Mouse (Mus musculus) midbrain, embryonic 14.5 days (tissue): ENCODE measurements around the gene Kazn. TPM values are rescaled to one million over a fixed set of nuclear protein-coding genes. Genes with fewer than 3 reads are reported as not detected.
A peak's percentile ranks its signal among the peaks of the same experiment; 100 is the strongest.

Experiments
- ATAC-seq: fragments of 200-750 bp; cut with Nextera tagmentation; 2 replicates; pipeline ENCODE4 v1.8.0; 2017; ENCODE audit warnings: moderate number of reproducible peaks, moderate library complexity; ENCODE audit not compliant: low FRiP score, low TSS enrichment
- DNase-seq: peaks from one replicate; pipeline ENCODE4 v3.0.0-alpha.2; 2015
- H3K27ac ChIP-seq: fragments of 300-500 bp; sonication (generic); replicated peaks from 2 replicates; pipeline ENCODE4 v1.5.1; 2014; ENCODE audit warnings: mild to moderate bottlenecking, low read depth, low read length, moderate library complexity
- H3K27me3 ChIP-seq: fragments of 300-500 bp; sonication (generic); 2 replicates; pipeline ENCODE4 v1.6.1; 2014; ENCODE audit warnings: low read length, control low read depth, mixed read lengths; ENCODE audit not compliant: control insufficient read depth, insufficient read depth
- H3K36me3 ChIP-seq: fragments of 300-500 bp; sonication (generic); 2 replicates; pipeline ENCODE4 v1.6.1; 2014; ENCODE audit warnings: low read length, control low read depth; ENCODE audit not compliant: control insufficient read depth, insufficient read depth
- H3K4me1 ChIP-seq: fragments of 300-500 bp; sonication (generic); 2 replicates; pipeline ENCODE4 v1.6.1; 2014; ENCODE audit warnings: mild to moderate bottlenecking, antibody characterized with exemption, low read length, control low read depth; ENCODE audit not compliant: control insufficient read depth, insufficient read depth
- H3K4me2 ChIP-seq: fragments of 300-500 bp; sonication (generic); 2 replicates; pipeline ENCODE4 v1.6.1; 2014; ENCODE audit warnings: mild to moderate bottlenecking, low read length, moderate library complexity
- H3K4me3 ChIP-seq: fragments of 300-500 bp; sonication (generic); replicated peaks from 2 replicates; pipeline ENCODE4 v1.5.1; 2014; ENCODE audit warnings: low read depth, low read length
- H3K9ac ChIP-seq: fragments of 300-500 bp; sonication (generic); replicated peaks from 2 replicates; pipeline ENCODE4 v1.6.1; 2014; ENCODE audit warnings: mild to moderate bottlenecking, low read length, moderate library complexity
- H3K9me3 ChIP-seq: fragments of 300-500 bp; sonication (generic); 2 replicates; pipeline ENCODE4 v1.6.1; 2016; ENCODE audit warnings: low read length, control low read depth, mixed read lengths; ENCODE audit not compliant: control insufficient read depth
- WGBS: fragments of 180-500 bp; shearing (Covaris S2); extraction: QIAGEN DNeasy Blood & Tissue Kit; methylation state at CpG from one replicate; pipeline ENCODE4 v1.1.7; 2014; 5-methylcytosine and 5-hydroxymethylcytosine counted together
- polyA plus RNA-seq: library from polyadenylated mRNA; unstranded; fragments of >200 nt; fragmentation: Nextera tagmentation; extraction: Ambion mirVana; gene quantifications from 2 replicates; pipeline ENCODE4 v1.2.1, GENCODE M21; 2014

The Kazn gene
- polyA plus RNA-seq, 1 experiment from 2014 or later: 19.9 TPM

DNA sequence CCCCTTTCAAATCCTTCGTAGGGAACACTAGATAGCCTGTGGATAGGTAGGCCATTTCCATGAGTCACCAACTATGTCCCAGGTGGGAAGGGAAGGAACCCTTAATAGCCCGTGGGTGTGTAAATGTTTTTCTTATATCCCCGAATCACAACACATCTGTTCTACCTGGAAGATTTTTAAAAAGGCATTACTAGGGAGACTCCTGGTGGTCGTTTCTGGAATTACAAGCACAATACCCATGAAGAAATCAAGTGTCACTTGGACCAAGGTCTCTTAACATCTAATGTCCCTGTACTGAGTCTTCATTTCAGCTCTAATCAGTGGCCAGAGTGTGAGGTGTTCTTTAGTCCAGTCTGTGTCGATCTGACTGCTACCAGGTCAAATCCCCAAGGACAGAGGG is 95.1 kb downstream of the Kazn start:
- no peak overlapping the region for H3K27ac ChIP-seq
- no peak overlapping the region for H3K9ac ChIP-seq
- ATAC-seq (no peak), DNase-seq (peak; percentile 55)
- H3K36me3 ChIP-seq: peaks cover 57% of the 10 kb centered on the region
- H3K4me1 ChIP-seq: no peaks in the 10 kb centered on the region
- H3K9me3 ChIP-seq: 0 out of 2 replicates have a peak, but pooled peaks cover 3% of the 10 kb centered on the region
- no peak overlapping the region for H3K4me3 ChIP-seq
- no peaks in the 10 kb centered on the region for H3K27me3 ChIP-seq
- WGBS: 47% methylated on average over 5 of the region's 5 CpGs
- no peak overlapping the region for H3K4me2 ChIP-seq

- Histone ChIP-seq H3K9ac (no peak overlapping the region), H3K4me1 (peaks cover 8% of the 10 kb centered on the region), H3K4me2 (no peak overlapping the region), H3K27ac (no peak overlapping the region), H3K36me3 (peaks cover 50% of the 10 kb centered on the region), H3K9me3 (0 out of 2 replicates have a peak, but pooled peaks cover 3% of the 10 kb centered on the region), H3K27me3 (no peaks in the 10 kb centered on the region), H3K4me3 (no peak overlapping the region)
- WGBS: 85% methylated on average over 6 of the region's 6 CpGs
- ATAC-seq: no peak
- no peak for DNase-seq
Observed at GRCm38 (mm10) chr4:142143290-142143689, 95.9 kb downstream of the Kazn start.

GRCm38 (mm10) chr4:142139729-142140128 is 99.5 kb downstream of the Kazn start:
- H3K9ac ChIP-seq: no peak overlapping the region
- H3K36me3 ChIP-seq: peaks cover 20% of the 10 kb centered on the region
- WGBS: 81% methylated on average over 5 of the region's 5 CpGs
- H3K27ac ChIP-seq: no peak overlapping the region
- peaks cover 9% of the 10 kb centered on the region for H3K4me1 ChIP-seq
- 0 out of 2 replicates have a peak, but pooled peaks cover 3% of the 10 kb centered on the region for H3K9me3 ChIP-seq
- ATAC-seq (no peak), DNase-seq (no peak)
- no peaks in the 10 kb centered on the region for H3K27me3 ChIP-seq
- H3K4me2 ChIP-seq: no peak overlapping the region
- H3K4me3 ChIP-seq: no peak overlapping the region

GRCm38 (mm10) chr4:142138356-142139099 is 100.7 kb downstream of the Kazn start:
- H3K27me3 ChIP-seq: no peaks in the 10 kb centered on the region
- ATAC-seq (no peak), DNase-seq (peak; percentile 42)
- no peaks in the 10 kb centered on the region for H3K9me3 ChIP-seq
- H3K4me2 ChIP-seq: no peak overlapping the region
- no peak overlapping the region for H3K9ac ChIP-seq
- 8% methylated on average over 9 of the region's 9 CpGs for WGBS
- H3K4me3 ChIP-seq: no peak overlapping the region
- peaks cover 14% of the 10 kb centered on the region for H3K36me3 ChIP-seq
- no peak overlapping the region; the same call in 1 of the 2 replicates for H3K27ac ChIP-seq
- peaks cover 9% of the 10 kb centered on the region for H3K4me1 ChIP-seq

DNA sequence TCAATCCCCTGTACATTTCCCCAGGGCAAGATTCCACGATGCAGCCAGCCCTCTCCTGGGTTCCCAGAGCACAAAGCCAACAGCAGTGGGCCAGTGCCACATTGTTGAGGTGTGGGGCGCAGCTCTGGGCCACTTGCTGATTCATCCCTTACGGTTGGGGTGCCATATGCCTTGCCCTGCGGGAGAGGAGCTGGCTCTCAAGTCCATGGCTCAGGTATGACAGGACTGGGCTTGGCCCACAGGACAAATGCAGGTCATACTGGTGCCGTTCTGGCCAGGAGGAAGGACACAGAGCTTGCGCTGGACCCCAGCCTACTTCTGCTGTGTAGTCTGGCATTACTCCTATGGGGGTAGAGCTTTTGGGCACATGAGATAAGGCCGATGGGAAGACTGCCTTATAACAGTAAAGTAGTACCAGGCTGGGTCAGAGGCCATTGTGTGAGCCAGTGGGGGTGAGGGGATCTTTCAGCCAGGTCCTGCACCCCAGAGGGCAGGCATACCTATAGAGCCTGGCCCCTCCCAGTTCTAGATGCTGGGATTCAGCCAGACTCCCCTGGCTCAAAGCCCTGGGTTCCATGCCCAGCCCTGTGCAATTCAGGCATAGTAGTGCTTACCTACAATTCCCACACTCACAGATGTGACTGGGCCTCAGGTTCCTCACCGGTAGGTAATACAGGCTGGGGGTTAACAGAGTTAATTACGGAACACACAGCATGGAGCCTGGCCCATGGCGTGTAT is 102.3 kb downstream of the Kazn start:
- 89% methylated on average over 10 of the region's 10 CpGs for WGBS
- Histone ChIP-seq H3K27me3 (no peaks in the 10 kb centered on the region), H3K4me1 (peaks cover 9% of the 10 kb centered on the region), H3K9ac (no peak overlapping the region), H3K4me2 (no peak overlapping the region), H3K36me3 (peaks cover under 1% of the 10 kb centered on the region; the same call in 1 of the 2 replicates), H3K27ac (no peak overlapping the region), H3K9me3 (no peaks in the 10 kb centered on the region), H3K4me3 (no peak overlapping the region)
- DNase-seq: no peak
- ATAC-seq: no peak; the same call in 1 of the 2 replicates

DNA sequence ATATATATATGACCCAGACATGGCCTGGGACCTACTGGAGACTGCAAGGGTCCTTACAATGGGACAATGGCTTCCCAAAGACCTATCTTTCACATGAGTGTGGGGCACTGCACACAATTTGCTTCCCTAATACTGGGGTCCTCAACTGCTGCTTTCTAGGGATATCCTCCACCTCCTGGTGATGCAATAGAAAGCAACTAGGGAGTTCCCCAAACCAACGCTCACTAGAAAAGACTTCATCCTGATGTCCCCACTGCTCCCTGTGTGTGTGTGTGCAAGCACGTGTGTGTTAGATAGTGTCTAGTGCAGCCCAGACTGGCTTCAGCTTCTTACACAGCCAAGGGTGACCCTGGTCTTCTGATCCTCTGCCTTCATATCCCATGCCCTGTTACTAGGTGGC is 103.7 kb downstream of the Kazn start:
- Histone ChIP-seq H3K4me2 (no peak overlapping the region), H3K9ac (no peak overlapping the region), H3K27ac (no peak overlapping the region), H3K36me3 (no peaks in the 10 kb centered on the region), H3K4me1 (peaks cover 9% of the 10 kb centered on the region), H3K27me3 (no peaks in the 10 kb centered on the region), H3K9me3 (no peaks in the 10 kb centered on the region), H3K4me3 (no peak overlapping the region)
- WGBS: 85% methylated on average over 2 of the region's 2 CpGs
- ATAC-seq (no peak), DNase-seq (no peak)

DNA sequence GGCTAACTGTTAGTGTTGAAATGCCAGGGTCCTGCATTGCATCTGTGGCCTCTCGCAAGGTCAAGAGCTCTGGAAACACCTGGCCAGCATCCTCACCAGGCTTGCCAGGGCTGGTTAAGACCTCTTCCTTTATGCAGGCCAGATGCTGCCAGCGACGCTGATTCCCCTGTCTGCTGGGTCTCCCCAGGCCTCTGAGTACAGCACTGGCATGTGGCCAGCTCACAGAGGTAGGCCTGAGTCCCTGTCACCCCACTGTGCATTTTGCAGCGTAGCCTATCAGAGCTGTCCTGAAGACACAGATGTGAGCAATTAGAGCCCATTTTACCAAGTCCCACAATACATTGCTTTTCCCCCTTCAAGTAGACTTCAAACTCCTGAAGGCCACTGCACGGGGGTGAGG is 109.0 kb downstream of the Kazn start:
- Histone ChIP-seq H3K36me3 (no peaks in the 10 kb centered on the region), H3K27ac (no peak overlapping the region), H3K4me2 (no peak overlapping the region), H3K27me3 (no peaks in the 10 kb centered on the region), H3K4me1 (0 out of 2 replicates have a peak, but pooled peaks cover 3% of the 10 kb centered on the region), H3K9ac (no peak overlapping the region), H3K4me3 (no peak overlapping the region), H3K9me3 (no peaks in the 10 kb centered on the region)
- 62% methylated on average over 5 of the region's 5 CpGs for WGBS
- no peak for ATAC-seq
- no peak for DNase-seq

GRCm38 (mm10) chr4:142127275-142127788 is 111.9 kb downstream of the Kazn start:
- Histone ChIP-seq H3K4me3 (no peak overlapping the region), H3K9me3 (no peaks in the 10 kb centered on the region), H3K36me3 (no peaks in the 10 kb centered on the region), H3K27ac (no peak overlapping the region), H3K27me3 (no peaks in the 10 kb centered on the region), H3K9ac (no peak overlapping the region), H3K4me2 (no peak overlapping the region), H3K4me1 (0 out of 2 replicates have a peak, but pooled peaks cover 3% of the 10 kb centered on the region)
- no peak for DNase-seq
- ATAC-seq: no peak
- 90% methylated on average over 6 of the region's 6 CpGs for WGBS
